Mouse (Mus musculus) limb, embryonic 13.5 days (tissue): Measurements from ENCODE around the gene Ngly1. TPM values are rescaled to one million over a fixed set of nuclear protein-coding genes. Genes with fewer than 3 reads are reported as not detected.
A peak's percentile ranks its signal among the peaks of the same experiment; 100 is the strongest.
"Not testable (repeated sequence)": the region's sequence is repeated elsewhere in the genome, so short reads cannot be mapped to it uniquely, and the experiment has no call there.

Source experiments
- ATAC-seq: fragments of 200-750 bp; cut with Nextera tagmentation; 2 replicates; pipeline ENCODE4 v1.8.0; 2017; ENCODE audit warnings: low read depth, moderate number of reproducible peaks, moderate TSS enrichment; ENCODE audit not compliant: low FRiP score
- H3K27ac ChIP-seq: fragments of 300-500 bp; sonication (generic); 2 replicates; pipeline ENCODE4 v1.5.1; 2015; ENCODE audit warnings: inconsistent platforms, mild to moderate bottlenecking, moderate library complexity
- H3K27me3 ChIP-seq: fragments of 300-500 bp; sonication (generic); 2 replicates; pipeline ENCODE4 v1.6.1; 2015; ENCODE audit warnings: mild to moderate bottlenecking, inconsistent platforms
- H3K36me3 ChIP-seq: fragments of 300-500 bp; sonication (generic); 2 replicates; pipeline ENCODE4 v1.6.1; 2015; ENCODE audit warnings: inconsistent platforms, mild to moderate bottlenecking, moderate library complexity
- H3K4me1 ChIP-seq: fragments of 300-500 bp; sonication (generic); 2 replicates; pipeline ENCODE4 v1.6.1; 2015; ENCODE audit warnings: inconsistent platforms
- H3K4me2 ChIP-seq: fragments of 300-500 bp; sonication (generic); replicated peaks from 2 replicates; pipeline ENCODE4 v1.6.1; 2015; ENCODE audit warnings: inconsistent platforms, mild to moderate bottlenecking, moderate library complexity
- H3K4me3 ChIP-seq: fragments of 300-500 bp; sonication (generic); 2 replicates; pipeline ENCODE4 v1.5.1; 2015; ENCODE audit warnings: moderate library complexity, mild to moderate bottlenecking, inconsistent platforms
- H3K9ac ChIP-seq: fragments of 300-500 bp; sonication (generic); 2 replicates; pipeline ENCODE4 v1.6.1; 2015; ENCODE audit warnings: mild to moderate bottlenecking, inconsistent platforms
- H3K9me3 ChIP-seq: fragments of 300-500 bp; sonication (generic); 2 replicates; pipeline ENCODE4 v1.6.1; 2016; ENCODE audit warnings: inconsistent platforms
- WGBS: fragments of 180-500 bp; shearing (Covaris S2); methylation state at CpG from one replicate; pipeline ENCODE4 v1.1.7; 2015; 5-methylcytosine and 5-hydroxymethylcytosine counted together
- polyA plus RNA-seq: library from polyadenylated mRNA; unstranded; fragments of >200 nt; fragmentation: Nextera tagmentation; extraction: Ambion mirVana; gene quantifications from 2 replicates; pipeline ENCODE4 v1.2.1, GENCODE M21; 2015

Gene Ngly1
- polyA plus RNA-seq, 1 experiment from 2014 or later, result 41.7 TPM

GRCm38 (mm10) chr14:16313073-16313472 lies 64.0 kb downstream of the Ngly1 start:
- H3K9ac ChIP-seq, H3K4me2 ChIP-seq, H3K4me3 ChIP-seq, H3K36me3 ChIP-seq, H3K27me3 ChIP-seq, ATAC-seq, H3K9me3 ChIP-seq, H3K4me1 ChIP-seq, H3K27ac ChIP-seq: not testable (repeated sequence)
- 74% methylated on average over 2 of the region's 2 CpGs for WGBS

GRCm38 (mm10) chr14:16313936-16314521 lies 64.9 kb downstream of the Ngly1 start:
- H3K4me1 ChIP-seq, result peaks cover 10% of the 10 kb centered on the region
- 0 out of 2 replicates have a peak overlapping the region, but pooled peaks have one; percentile 6 for H3K27ac ChIP-seq
- no peak overlapping the region for H3K4me2 ChIP-seq
- no peaks in the 10 kb centered on the region for H3K9me3 ChIP-seq
- peak; percentile 52; the same call in 1 of the 2 replicates for ATAC-seq
- H3K9ac ChIP-seq, result no peak overlapping the region
- no peak overlapping the region for H3K4me3 ChIP-seq
- no peaks in the 10 kb centered on the region for H3K27me3 ChIP-seq
- H3K36me3 ChIP-seq, result peaks cover 3% of the 10 kb centered on the region; the same call in 1 of the 2 replicates
- WGBS, result 34% methylated on average over 7 of the region's 7 CpGs

- no peak overlapping the region for H3K4me3 ChIP-seq
- H3K9ac ChIP-seq, result no peak overlapping the region
- no peaks in the 10 kb centered on the region for H3K27me3 ChIP-seq
- H3K9me3 ChIP-seq, result no peaks in the 10 kb centered on the region
- no peak overlapping the region for H3K27ac ChIP-seq
- peak; percentile 80 for ATAC-seq
- H3K4me2 ChIP-seq, result no peak overlapping the region
- H3K4me1 ChIP-seq, result peaks cover 10% of the 10 kb centered on the region
- peaks cover 3% of the 10 kb centered on the region; the same call in 1 of the 2 replicates for H3K36me3 ChIP-seq
- 76% methylated on average over 2 of the region's 2 CpGs for WGBS
Observed at GRCm38 (mm10) chr14:16314842-16315241, 65.8 kb downstream of the Ngly1 start.

- Histone ChIP-seq H3K4me3 (no peak overlapping the region), H3K4me1 (peaks cover 10% of the 10 kb centered on the region), H3K27ac (no peak overlapping the region), H3K4me2 (no peak overlapping the region), H3K9ac (no peak overlapping the region), H3K27me3 (no peaks in the 10 kb centered on the region), H3K36me3 (no peaks in the 10 kb centered on the region), H3K9me3 (no peaks in the 10 kb centered on the region)
- no peak for ATAC-seq
- WGBS, result 74% methylated on average over 1 of the region's 1 CpGs
Observed at GRCm38 (mm10) chr14:16316715-16317114, 67.6 kb downstream of the Ngly1 start.

GRCm38 (mm10) chr14:16319818-16320217 lies 70.7 kb downstream of the Ngly1 start:
- Histone ChIP-seq H3K36me3 (no peaks in the 10 kb centered on the region), H3K4me2 (no peak overlapping the region), H3K27ac (no peak overlapping the region), H3K9ac (no peak overlapping the region), H3K9me3 (no peaks in the 10 kb centered on the region), H3K27me3 (no peaks in the 10 kb centered on the region), H3K4me3 (no peak overlapping the region), H3K4me1 (no peaks in the 10 kb centered on the region; the same call in 1 of the 2 replicates)
- WGBS, result 82% methylated on average over 2 of the region's 2 CpGs
- no peak for ATAC-seq

GRCm38 (mm10) chr14:16324394-16324793 lies 75.3 kb downstream of the Ngly1 start:
- 81% methylated on average over 4 of the region's 4 CpGs for WGBS
- H3K4me3 ChIP-seq, result no peak overlapping the region
- H3K4me2 ChIP-seq, result no peak overlapping the region
- peaks cover 11% of the 10 kb centered on the region for H3K4me1 ChIP-seq
- H3K9ac ChIP-seq, result no peak overlapping the region
- H3K9me3 ChIP-seq, result no peaks in the 10 kb centered on the region
- H3K36me3 ChIP-seq, result no peaks in the 10 kb centered on the region
- H3K27ac ChIP-seq, result no peak overlapping the region
- ATAC-seq, result no peak
- H3K27me3 ChIP-seq, result no peaks in the 10 kb centered on the region

- no peaks in the 10 kb centered on the region for H3K9me3 ChIP-seq
- no peak overlapping the region for H3K4me3 ChIP-seq
- no peaks in the 10 kb centered on the region for H3K36me3 ChIP-seq
- no peak overlapping the region for H3K27ac ChIP-seq
- H3K4me1 ChIP-seq, result peaks cover 18% of the 10 kb centered on the region
- WGBS, result 67% methylated on average over 1 of the region's 1 CpGs
- no peak overlapping the region for H3K4me2 ChIP-seq
- no peaks in the 10 kb centered on the region for H3K27me3 ChIP-seq
- H3K9ac ChIP-seq, result no peak overlapping the region
- no peak for ATAC-seq
Observed at GRCm38 (mm10) chr14:16325208-16325607, 76.1 kb downstream of the Ngly1 start.

- Histone ChIP-seq H3K27ac (peak overlapping the region; percentile 93), H3K36me3 (no peaks in the 10 kb centered on the region), H3K4me1 (peaks cover 18% of the 10 kb centered on the region), H3K9me3 (no peaks in the 10 kb centered on the region), H3K27me3 (no peaks in the 10 kb centered on the region), H3K4me2 (peak overlapping the region; percentile 19), H3K9ac (no peak overlapping the region), H3K4me3 (no peak overlapping the region)
- 6% methylated on average over 2 of the region's 2 CpGs for WGBS
- peak; percentile 97 for ATAC-seq
Observed at GRCm38 (mm10) chr14:16328531-16328930, 79.5 kb downstream of the Ngly1 start.

- Histone ChIP-seq H3K27me3 (no peaks in the 10 kb centered on the region), H3K36me3 (no peaks in the 10 kb centered on the region), H3K9ac (0 out of 2 replicates have a peak overlapping the region, but pooled peaks have one; percentile 39), H3K9me3 (no peaks in the 10 kb centered on the region), H3K4me2 (peak overlapping the region; percentile 19), H3K4me1 (peaks cover 18% of the 10 kb centered on the region), H3K27ac (peak overlapping the region; percentile 93), H3K4me3 (no peak overlapping the region)
- 35% methylated on average over 5 of the region's 5 CpGs for WGBS
- ATAC-seq, result peak; percentile 1; the same call in 1 of the 2 replicates
Observed at GRCm38 (mm10) chr14:16328959-16329480, 79.9 kb downstream of the Ngly1 start.

- 30% methylated on average over 3 of the region's 3 CpGs for WGBS
- H3K4me3 ChIP-seq, result no peak overlapping the region
- no peaks in the 10 kb centered on the region for H3K27me3 ChIP-seq
- H3K27ac ChIP-seq, result no peak overlapping the region
- no peak overlapping the region for H3K9ac ChIP-seq
- peaks cover 18% of the 10 kb centered on the region for H3K4me1 ChIP-seq
- ATAC-seq, result no peak
- H3K36me3 ChIP-seq, result no peaks in the 10 kb centered on the region
- no peak overlapping the region for H3K4me2 ChIP-seq
- no peaks in the 10 kb centered on the region for H3K9me3 ChIP-seq
Observed at GRCm38 (mm10) chr14:16329756-16330155, 80.7 kb downstream of the Ngly1 start.

- H3K36me3 ChIP-seq, result no peaks in the 10 kb centered on the region
- no peak overlapping the region for H3K27ac ChIP-seq
- 84% methylated on average over 3 of the region's 3 CpGs for WGBS
- no peaks in the 10 kb centered on the region for H3K9me3 ChIP-seq
- no peak overlapping the region for H3K4me3 ChIP-seq
- H3K4me1 ChIP-seq, result peaks cover 9% of the 10 kb centered on the region
- ATAC-seq, result no peak
- no peaks in the 10 kb centered on the region for H3K27me3 ChIP-seq
- H3K4me2 ChIP-seq, result no peak overlapping the region
- no peak overlapping the region for H3K9ac ChIP-seq
Observed at GRCm38 (mm10) chr14:16334260-16334659, 85.2 kb downstream of the Ngly1 start.

GRCm38 (mm10) chr14:16335835-16336417 lies 86.8 kb downstream of the Ngly1 start:
- no peaks in the 10 kb centered on the region for H3K9me3 ChIP-seq
- no peaks in the 10 kb centered on the region for H3K27me3 ChIP-seq
- H3K36me3 ChIP-seq, result no peaks in the 10 kb centered on the region
- H3K9ac ChIP-seq, result no peak overlapping the region
- no peaks in the 10 kb centered on the region for H3K4me1 ChIP-seq
- no peak for ATAC-seq
- H3K4me3 ChIP-seq, result no peak overlapping the region
- no peak overlapping the region for H3K4me2 ChIP-seq
- 77% methylated on average over 3 of the region's 3 CpGs for WGBS
- no peak overlapping the region for H3K27ac ChIP-seq
